Mouse (Mus musculus) macrophage (primary cell): Measurements from ENCODE around the gene Cep63. TPM values are rescaled to one million over a fixed set of nuclear protein-coding genes. Genes with fewer than 3 reads are reported as not detected.

Source experiments
- H3K27ac ChIP-seq: fragments of 350-480 bp; formaldehyde crosslinking; 2 replicates; pipeline ENCODE4 v1.9.0; 2021
- H3K36me3 ChIP-seq: fragments of 350-480 bp; formaldehyde crosslinking; 2 replicates; pipeline ENCODE4 v1.9.0; 2021; ENCODE audit errors: inconsistent target
- H3K4me3 ChIP-seq: fragments of 350-480 bp; formaldehyde crosslinking; 2 replicates; pipeline ENCODE4 v1.9.0; 2021; ENCODE audit errors: inconsistent target
- H3K79me2 ChIP-seq: fragments of 350-480 bp; formaldehyde crosslinking; 2 replicates; pipeline ENCODE4 v1.9.0; 2021; ENCODE audit errors: inconsistent target
- WGBS: methylation state at CpG from one replicate; pipeline ENCODE4 v1.1.7; 2026; ENCODE audit warnings: inconsistent platforms; ENCODE audit not compliant: missing documents; 5-methylcytosine and 5-hydroxymethylcytosine counted together
- polyA plus RNA-seq: library from polyadenylated mRNA; stranded (reverse); fragments of 250-400 nt; gene quantifications from 3 replicates; pipeline ENCODE4 v1.2.4, GENCODE M21; 2018; ENCODE audit warnings: inconsistent platforms
- total RNA-seq, 78 experiments: library from RNA; depleted of rRNA; stranded (reverse); fragments of 250-400 nt; gene quantifications; 1 replicate in 9 of 78; 2 replicates in 24 of 78; 3 replicates in 43 of 78; 4 replicates in 2 of 78; pipeline ENCODE4 v1.2.4; 2018; ENCODE audit warnings: inconsistent platforms in 56 of 78

Gene Cep63
- 10 to 100 TPM; 13.5 to 67.9 (median 32.5) TPM for total RNA-seq (2018; cell fraction: chromatin; rRNA removed)
- total RNA-seq (2018; cell fraction: cytosol; rRNA removed) = 10 to 100 TPM in 12 of 26 experiments, 1 to 10 TPM in 14; 6.8 to 15.7 (median 9.9) TPM
- total RNA-seq (2018; cell fraction: nucleus; rRNA removed) = 10 to 100 TPM in 25 of 26 experiments, 1 to 10 TPM in 1; 4.5 to 53.0 (median 21.3) TPM
- polyA plus RNA-seq = 9.3 to 15.0 TPM (median 13.6 TPM) in 3 replicates

DNA sequence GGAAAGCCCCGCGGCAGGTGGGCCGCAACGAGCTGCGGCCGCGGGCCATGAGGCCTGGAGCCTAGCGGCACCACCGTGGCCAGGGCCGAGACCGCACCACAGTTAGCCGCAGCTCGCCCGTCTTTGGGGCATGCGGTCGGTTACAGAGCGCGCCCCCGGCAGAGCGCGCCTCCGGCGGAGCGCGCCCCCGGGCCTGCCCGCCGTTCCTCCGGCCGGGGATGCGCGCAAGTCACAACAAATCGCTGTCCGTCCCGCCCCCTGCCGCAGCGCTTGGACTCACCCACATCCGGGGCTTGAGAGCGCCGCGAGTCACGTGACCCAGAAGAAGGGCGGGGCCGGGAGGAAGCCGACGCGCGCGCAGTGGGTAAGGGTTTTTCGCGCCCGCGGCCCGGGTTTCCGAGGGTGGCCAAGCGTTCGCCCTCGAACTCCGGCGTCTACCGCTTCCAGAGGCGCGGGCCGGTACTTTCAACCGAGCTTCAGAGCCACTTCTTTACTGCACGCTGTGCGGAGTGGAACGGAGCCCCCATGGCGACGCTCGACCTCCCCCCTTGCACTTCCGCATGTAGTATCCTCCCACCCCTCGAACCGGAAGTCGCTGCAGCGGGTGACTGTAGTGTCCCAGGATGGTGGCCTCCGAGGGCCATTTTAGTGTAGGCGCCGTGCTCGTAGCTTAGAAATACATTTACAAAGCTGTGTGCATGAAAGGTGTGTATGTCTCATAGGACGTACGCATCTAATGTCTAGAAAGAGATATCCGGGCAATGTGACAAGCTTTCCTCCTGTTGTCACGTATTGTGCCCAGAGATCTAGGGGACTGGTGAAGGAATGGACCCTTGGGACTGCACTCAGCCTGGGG, at the start of gene Cep63, which contains the start of gene Anapc13:
TSS of gene Cep63 (minus strand) at position 552 of the 856 bp plus-strand sequence.
TSS of gene Anapc13 (plus strand) at position 314 of the 856 bp plus-strand sequence.
- under 1% methylated on average over 75 of the region's 84 CpGs for WGBS
- peak within 1 kb of the TSS; percentile 84 for H3K4me3 ChIP-seq
- H3K79me2 ChIP-seq = peaks cover 9% of the 10 kb centered on the region; the same call in 1 of the 2 replicates
- H3K27ac ChIP-seq = peak within 1 kb of the TSS; percentile 85
- H3K36me3 ChIP-seq = no peaks in the 10 kb centered on the region

DNA sequence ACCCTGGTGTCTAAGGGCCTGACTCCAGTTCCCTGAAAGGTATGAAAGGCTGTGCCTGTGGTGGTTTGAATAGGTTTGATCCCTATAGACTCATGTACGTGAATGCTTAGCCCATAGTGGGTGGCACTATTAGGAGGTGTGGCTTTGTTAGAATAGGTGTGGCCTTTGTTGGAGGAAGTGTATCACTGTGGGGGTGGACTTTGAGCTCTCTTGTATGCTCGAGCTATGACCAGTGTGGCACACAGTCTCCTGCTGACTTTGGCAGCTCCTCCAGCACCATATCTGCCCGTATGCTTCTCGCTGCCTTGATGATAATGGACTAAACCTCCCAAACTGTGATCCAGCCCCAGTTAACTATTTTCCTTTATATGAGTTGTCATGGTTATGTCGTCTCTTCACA, 49.6 kb upstream of the Cep63 start:
- H3K79me2 ChIP-seq = no peaks in the 10 kb centered on the region
- no peak overlapping the region for H3K27ac ChIP-seq
- WGBS = 90% methylated on average over 5 of the region's 5 CpGs
- no peak overlapping the region for H3K4me3 ChIP-seq
- H3K36me3 ChIP-seq = no peaks in the 10 kb centered on the region

DNA sequence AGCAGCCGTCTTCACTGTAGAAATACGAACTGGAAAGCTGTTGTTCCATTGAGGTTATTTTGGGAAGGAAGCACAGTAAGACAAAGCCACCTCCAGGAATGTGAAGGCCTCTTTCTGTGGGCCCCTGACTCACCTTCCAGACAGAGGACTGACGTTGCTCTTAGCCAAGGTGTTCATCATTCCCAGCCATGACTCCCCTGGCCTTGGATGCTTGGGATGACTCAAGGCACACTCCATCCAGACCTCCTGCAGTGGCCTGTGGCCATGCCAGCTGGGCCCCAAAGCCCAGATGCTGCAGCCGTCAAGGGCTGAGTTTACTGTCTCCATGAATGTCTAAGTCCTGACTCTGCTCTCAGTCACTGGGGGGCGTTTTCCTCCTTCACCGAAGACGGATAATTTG, 47.0 kb upstream of the Cep63 start:
- Histone ChIP-seq H3K36me3 (no peaks in the 10 kb centered on the region), H3K4me3 (no peak overlapping the region)
- 91% methylated on average over 7 of the region's 7 CpGs for WGBS

DNA sequence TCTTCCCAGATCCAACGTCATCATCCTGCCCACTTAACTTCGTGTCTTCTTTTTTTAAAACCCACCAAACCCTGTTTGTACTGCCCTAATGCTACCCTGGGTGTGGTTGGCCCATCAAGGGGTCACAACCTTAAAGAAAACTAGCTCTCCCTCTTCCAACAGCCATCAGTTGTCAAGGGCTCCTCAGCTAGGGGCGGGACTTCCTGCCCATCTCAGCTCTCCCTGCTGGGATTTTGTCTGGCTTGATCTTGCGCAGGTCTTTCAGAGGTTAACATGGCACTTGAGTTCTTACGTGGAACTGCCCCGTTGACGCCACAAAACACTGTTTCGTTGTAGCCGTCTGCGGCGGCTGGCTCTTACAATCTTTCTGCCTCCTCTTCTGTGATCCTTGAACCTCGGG, 42.6 kb upstream of the Cep63 start:
- Histone ChIP-seq H3K27ac (no peak overlapping the region), H3K4me3 (no peak overlapping the region)
- WGBS = 84% methylated on average over 11 of the region's 12 CpGs

More for the DNA sequence above, 47.0 kb upstream of the Cep63 start:
- Histone ChIP-seq H3K27ac (no peak overlapping the region), H3K79me2 (no peaks in the 10 kb centered on the region)

DNA sequence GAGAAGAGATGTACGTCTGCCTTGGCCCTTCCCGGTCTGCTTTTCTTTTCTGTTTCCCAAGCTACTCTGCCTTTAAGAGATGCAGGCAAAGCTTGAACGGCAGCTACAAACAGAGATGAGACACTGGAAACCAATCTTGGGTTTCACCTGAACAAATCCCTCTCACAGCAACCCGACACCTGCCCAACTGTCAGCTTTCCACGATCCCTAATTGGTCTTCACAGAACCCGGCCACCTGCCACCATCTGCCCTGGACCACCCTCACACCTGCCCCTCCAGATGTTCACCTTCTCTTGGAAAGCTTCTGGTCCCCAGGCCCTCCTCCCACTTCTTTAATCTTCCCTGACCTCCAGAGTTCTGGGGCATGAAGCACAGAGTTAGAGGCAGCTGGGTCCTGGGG, 41.8 kb upstream of the Cep63 start:
- Histone ChIP-seq H3K79me2 (no peaks in the 10 kb centered on the region), H3K4me3 (no peak overlapping the region), H3K27ac (no peak overlapping the region), H3K36me3 (no peaks in the 10 kb centered on the region)
- 83% methylated on average over 6 of the region's 6 CpGs for WGBS

More for the DNA sequence above, 42.6 kb upstream of the Cep63 start:
- Histone ChIP-seq H3K79me2 (no peaks in the 10 kb centered on the region), H3K36me3 (no peaks in the 10 kb centered on the region)

DNA sequence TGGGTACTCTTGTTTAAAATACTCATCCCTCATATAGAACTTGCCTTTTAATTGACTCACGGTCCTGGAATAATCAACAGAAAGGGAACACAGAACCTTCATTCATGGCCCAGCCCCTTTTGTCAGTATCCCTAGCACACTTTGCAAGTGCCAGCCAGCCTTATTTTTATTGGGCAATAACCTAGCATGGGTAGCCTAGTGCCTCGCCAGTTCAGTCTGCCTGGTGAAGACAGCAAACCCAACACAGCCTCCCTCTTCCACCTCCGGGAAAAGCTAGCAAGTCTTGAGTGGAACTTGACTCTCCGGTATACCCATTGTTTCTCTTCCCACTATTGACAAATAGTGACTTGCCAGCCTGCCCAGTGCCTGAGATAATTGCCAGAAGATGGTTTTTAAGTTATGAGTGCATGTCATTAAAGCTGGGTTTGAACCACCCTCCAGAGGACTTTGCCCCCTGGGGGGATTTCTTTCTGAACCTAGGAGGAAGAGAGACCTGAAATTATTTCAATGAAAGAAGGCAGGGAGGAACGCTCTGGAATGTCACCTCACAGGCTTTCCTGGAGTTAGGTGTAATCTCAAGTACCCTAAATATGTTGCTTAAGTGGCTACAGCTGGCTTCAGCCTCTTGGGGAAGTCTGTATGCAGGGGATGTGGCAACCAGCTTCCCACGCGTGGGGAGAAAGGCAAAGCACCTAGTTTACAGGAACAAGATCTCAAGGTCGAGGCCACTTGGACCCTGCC, 30.2 kb upstream of the Cep63 start:
- WGBS = 52% methylated on average over 8 of the region's 8 CpGs
- H3K4me3 ChIP-seq = no peak overlapping the region
- H3K27ac ChIP-seq = no peak overlapping the region
- H3K36me3 ChIP-seq = no peaks in the 10 kb centered on the region
- H3K79me2 ChIP-seq = no peaks in the 10 kb centered on the region

DNA sequence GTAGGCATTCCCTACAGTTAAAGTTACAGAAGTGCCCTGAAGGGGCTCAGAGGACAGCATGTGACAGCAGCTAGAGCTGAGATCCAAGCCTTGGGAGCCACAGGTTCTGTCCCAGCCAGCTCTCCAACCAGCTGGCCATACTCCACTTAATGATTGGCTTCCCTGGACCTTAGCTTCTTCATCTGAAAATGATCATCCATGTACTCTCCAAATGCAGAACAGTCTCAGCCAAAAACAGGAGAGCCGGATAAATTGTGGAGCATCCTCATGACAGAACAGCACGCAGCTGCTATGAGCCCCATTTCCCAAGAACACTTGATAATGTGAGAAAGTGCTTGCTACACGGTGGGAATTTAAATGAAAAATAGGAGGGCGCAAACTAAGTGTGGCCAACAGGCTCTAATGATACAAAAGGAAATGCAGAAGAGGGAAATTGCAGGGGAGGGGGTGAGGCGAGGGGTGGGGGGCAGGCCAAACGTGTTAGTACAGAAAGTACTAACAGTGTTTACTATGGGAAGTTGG, 24.9 kb upstream of the Cep63 start:
- 58% methylated on average over 6 of the region's 6 CpGs for WGBS
- Histone ChIP-seq H3K27ac (no peak overlapping the region), H3K36me3 (no peaks in the 10 kb centered on the region), H3K79me2 (no peaks in the 10 kb centered on the region), H3K4me3 (no peak overlapping the region)

DNA sequence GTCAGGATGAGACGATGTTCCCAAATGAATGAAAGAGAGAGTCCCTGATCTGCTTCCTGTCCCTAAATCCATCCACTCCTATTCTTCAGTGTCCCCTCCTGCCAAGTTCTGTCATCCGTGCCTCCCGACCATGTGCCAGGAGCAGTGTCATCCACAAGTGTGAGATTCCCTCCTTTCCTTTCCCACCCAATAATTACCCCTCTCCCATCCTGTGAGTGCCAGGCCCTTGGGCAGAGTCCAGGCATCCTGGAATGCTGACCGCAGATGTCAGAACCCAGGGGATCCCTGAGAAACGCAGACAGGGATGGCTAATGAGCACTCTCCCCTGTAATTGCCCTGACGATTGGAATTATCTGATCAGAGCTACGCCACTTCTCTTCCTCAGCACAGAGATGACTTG, 24.3 kb upstream of the Cep63 start:
- no peaks in the 10 kb centered on the region for H3K79me2 ChIP-seq
- H3K27ac ChIP-seq = no peak overlapping the region
- no peaks in the 10 kb centered on the region for H3K36me3 ChIP-seq
- 70% methylated on average over 7 of the region's 7 CpGs for WGBS
- no peak overlapping the region for H3K4me3 ChIP-seq

DNA sequence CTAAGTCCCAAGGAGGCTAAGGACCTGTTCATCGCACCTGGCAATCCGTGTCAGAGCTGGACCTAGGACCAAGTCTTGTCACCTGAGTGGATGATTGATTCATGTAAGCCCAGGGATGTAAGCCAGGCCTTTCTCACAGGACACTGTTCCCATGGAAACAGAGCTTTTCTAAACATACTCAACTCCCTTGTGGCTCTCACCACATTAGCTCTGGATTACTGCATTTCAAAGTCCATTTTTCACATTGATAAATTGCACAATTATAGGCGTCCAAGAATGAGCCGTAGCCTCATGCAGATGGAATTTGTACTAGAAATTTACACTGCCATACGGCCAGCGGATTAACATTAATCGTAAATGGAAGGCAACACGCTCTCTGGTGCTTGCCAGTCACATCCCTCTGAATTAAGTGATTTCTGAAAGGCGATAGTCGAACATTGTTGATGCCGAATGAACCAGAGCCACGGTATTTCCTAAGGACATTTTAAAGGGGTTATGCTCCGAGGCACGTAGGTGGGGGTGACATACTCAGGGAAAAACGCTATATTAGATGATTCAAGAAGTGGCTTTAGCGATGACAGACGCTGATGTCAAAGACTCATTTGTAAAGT, 23.7 kb upstream of the Cep63 start:
- WGBS = 91% methylated on average over 17 of the region's 17 CpGs
- H3K27ac ChIP-seq = no peak overlapping the region
- H3K79me2 ChIP-seq = no peaks in the 10 kb centered on the region
- H3K4me3 ChIP-seq = no peak overlapping the region
- H3K36me3 ChIP-seq = no peaks in the 10 kb centered on the region

DNA sequence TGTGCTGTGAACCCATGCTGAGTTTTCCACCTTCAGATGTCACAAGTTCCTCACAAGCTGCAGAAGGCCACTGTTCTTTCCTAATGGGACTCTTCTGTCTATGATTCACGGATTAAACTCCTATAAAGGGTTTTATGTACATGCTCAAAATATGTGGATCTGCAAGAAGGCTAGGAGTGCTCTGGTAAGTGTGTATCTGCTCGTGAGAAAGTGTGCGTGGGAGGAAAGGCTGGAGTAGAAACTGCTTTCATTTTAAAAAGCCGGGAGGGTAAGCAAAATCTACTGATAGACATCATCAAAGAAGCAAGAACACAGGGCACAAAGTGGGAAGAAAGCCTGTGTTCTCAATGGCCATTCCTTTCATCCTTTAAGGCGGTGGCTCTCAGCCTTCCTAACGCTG, 20.7 kb upstream of the Cep63 start:
- WGBS = 85% methylated on average over 6 of the region's 6 CpGs
- Histone ChIP-seq H3K79me2 (no peaks in the 10 kb centered on the region), H3K4me3 (no peak overlapping the region), H3K36me3 (no peaks in the 10 kb centered on the region), H3K27ac (no peak overlapping the region)

DNA sequence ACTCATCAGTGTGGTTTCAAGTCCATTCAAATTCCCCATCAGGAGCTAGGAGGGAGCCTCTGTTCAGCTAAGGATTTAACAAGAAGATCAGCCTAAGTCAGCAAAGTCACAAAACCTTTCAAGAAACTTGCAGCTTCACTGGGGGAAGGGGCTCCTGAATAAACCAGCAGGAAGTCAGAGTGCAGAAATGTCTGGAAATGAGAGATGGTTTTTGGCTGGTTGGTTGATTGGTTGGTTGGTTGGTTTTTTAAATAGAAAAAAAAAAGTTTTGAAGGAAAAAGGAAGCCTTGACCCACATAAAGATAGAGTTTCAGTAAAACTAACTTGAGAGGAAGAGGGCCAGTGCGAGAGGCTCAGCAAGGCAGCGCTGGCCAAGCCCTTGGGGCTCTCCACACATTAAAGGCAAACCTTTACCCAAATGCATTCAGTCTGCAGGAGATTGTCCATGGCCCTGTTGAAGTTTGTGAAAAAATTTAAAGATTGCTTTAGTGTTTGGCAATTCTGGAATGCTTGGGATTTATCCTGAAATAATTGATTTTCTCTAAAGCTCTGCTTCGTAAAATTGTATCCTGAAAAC, 18.9 kb upstream of the Cep63 start:
- Histone ChIP-seq H3K36me3 (no peaks in the 10 kb centered on the region), H3K27ac (no peak overlapping the region), H3K4me3 (no peak overlapping the region), H3K79me2 (no peaks in the 10 kb centered on the region)
- WGBS = 78% methylated on average over 3 of the region's 3 CpGs

DNA sequence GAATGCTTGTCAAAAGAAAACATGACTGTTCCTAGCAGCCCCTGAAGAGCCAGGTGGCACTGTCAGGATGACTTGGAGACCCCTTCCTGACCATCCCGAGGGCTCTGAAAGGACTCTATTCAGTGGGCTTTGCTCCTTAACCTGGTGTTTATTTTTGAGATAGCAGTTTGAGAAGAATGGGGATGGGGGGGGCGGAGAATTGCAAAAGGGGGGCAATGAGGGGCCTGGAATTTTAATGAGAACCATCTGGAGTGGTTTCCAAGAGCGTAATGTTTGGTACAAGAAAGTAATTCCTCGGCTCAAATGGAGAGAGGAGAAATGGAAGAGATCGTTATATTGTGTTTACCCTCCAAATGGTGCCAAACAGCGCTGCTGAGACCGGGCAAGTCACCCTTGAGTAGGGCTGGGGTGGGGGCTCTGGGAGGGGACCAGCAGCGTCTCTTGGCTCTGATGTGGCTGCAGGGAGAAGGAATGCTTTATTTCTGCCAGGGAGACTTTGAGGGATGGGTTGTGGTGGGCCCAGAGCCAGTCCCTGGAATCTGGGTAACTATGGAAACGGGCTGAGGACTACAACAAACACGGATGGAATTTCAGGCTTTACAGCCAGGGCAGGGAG, 17.3 kb upstream of the Cep63 start:
- Histone ChIP-seq H3K79me2 (no peaks in the 10 kb centered on the region), H3K4me3 (no peak overlapping the region), H3K27ac (no peak overlapping the region), H3K36me3 (no peaks in the 10 kb centered on the region)
- 69% methylated on average over 10 of the region's 10 CpGs for WGBS

DNA sequence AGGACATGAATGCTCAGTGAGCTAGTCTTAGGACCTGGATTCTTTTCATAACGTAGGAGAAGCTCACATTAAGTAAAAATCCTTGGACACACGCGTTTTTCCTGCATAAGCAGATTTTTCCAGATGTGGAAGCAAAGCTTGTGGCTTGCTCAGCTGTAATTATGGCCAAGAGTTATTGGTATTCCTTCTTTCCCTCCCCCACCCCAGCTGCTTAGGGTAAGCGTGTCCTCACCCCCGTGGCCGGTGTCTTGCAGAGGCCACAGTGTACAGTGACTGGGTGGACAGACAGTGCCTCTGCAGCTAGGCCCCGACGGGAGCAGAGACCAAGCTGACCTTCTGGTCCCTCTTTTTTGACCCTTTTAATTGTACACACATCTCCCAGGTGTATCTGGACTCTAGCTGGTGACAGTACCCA, 16.7 kb upstream of the Cep63 start:
- H3K4me3 ChIP-seq = no peak overlapping the region
- H3K36me3 ChIP-seq = no peaks in the 10 kb centered on the region
- WGBS = 71% methylated on average over 8 of the region's 8 CpGs
- no peak overlapping the region for H3K27ac ChIP-seq
- H3K79me2 ChIP-seq = no peaks in the 10 kb centered on the region

DNA sequence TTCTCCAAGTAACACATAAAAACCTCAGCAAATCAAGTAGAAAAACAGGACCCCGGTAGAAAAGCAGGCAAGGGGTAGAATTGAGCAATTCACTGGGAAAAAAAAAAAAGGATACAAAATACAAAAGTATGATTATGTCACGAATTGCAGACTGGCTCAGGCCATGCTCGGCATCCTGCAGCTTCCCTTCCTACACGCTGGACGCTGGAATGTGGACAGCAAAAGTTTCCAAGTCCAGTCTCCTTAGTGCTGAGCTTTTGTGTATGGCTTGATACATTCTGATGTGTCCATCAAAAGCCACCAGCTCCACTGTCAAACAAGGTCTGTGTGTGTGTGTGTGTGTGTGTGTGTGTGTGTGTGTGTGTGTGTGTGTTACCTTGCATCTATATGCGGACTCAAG, 15.2 kb upstream of the Cep63 start:
- Histone ChIP-seq H3K79me2 (no peaks in the 10 kb centered on the region), H3K27ac (no peak overlapping the region), H3K36me3 (no peaks in the 10 kb centered on the region), H3K4me3 (no peak overlapping the region)
- 86% methylated on average over 5 of the region's 6 CpGs for WGBS
